Mouse (Mus musculus) cerebellum, adult 11 months (tissue): ENCODE measurements around the gene Saa3.
A peak's percentile ranks its signal among the peaks of the same experiment; 100 is the strongest.
"Not testable (repeated sequence)": the region's sequence is repeated elsewhere in the genome, so short reads cannot be mapped to it uniquely, and the experiment has no call there.

Source experiments
- DNase-seq: peaks from one replicate; pipeline ENCODE4 v3.0.0; 2022

Gene Saa3

DNA sequence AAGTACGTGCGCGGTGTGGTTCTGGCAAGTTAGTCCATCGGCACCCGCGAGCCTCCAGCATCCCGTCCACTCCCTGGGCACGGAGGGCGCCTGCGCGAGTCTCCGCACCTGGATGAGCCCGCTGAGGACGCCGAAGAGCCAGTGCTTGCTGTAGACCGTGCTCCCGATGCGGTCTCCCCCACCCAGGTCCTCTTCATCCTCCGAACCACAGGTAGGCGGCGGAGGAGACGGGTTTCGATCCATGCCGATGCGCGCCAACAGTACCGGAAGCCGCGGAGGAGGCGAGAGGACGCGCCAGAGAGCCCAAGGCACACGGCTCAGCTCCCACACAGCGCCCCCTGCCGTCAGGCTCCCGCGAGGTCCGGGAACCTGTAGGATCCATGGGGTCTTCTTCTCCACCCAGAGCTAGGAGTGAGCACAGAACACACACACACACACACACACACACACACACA is 5.1 kb downstream of the Saa3 start, which contains the start of gene Saal1:
Gene Saal1, minus strand, starts transcription at position 291 of the 455 bp plus-strand sequence.
- DNase-seq, result peak; percentile 80

DNA sequence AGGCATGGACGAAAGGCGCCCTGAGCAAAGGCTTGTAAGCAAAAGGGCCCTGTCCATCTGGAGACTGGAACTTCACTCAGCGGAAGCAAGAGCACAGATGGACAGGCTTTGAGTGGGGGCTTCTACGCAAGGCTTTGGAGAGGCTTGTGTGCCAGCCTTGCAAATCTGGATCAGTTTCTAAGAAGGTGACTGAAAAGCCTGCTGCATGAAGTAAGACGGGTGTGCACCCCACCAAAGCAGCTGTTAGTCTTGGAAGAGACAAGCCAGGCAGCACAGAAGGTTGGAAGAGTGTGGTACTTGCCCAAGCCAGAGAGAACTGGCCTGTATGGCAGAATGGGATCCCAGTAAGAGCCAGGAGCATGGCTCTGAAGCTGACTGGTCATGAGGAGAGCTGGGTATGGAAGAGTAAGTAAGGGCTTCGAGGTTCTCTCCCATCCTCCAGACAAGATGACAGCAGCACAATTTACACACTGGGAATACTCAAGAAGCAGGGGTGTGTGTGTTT is 14.9 kb downstream of the Saa3 start:
- DNase-seq, result peak; percentile 39

DNA sequence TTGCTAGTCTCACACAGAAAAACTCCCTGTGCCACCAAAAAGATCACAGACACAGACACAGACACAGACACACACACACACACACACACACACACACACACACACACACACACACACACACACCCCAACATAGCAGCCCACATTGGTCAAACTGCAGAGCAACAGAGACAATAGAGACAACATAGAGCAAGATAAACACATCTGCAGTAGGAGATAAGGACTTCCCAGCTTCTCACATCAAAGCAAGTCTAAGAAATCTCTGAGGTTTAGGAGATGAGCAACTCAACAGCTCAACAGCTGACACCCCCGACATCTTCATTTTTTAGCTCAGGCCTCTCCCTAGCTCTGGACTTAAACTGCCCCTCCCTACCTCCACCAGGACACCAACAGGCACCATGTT is 18.7 kb downstream of the Saa3 start:
- no peak for DNase-seq

DNA sequence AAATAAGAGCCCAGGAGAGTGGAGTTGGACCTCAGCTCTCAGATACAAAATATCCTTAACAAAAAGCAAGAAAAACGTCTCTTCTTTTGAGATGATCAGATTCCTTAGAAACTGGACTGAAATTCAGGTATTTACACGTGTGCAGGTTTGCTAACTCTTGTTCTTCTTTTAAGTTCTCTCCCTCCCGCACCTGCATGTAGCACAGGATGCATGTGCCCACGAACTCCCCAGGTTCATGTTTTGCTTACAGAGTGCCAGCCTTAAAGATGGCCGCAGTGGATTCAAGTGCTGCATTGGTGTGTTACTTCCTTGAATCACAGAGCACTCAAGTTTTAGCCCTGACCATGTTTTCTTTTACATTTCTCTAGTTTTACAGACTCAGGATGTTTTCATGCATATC is 28.7 kb downstream of the Saa3 start:
- DNase-seq, result no peak

DNA sequence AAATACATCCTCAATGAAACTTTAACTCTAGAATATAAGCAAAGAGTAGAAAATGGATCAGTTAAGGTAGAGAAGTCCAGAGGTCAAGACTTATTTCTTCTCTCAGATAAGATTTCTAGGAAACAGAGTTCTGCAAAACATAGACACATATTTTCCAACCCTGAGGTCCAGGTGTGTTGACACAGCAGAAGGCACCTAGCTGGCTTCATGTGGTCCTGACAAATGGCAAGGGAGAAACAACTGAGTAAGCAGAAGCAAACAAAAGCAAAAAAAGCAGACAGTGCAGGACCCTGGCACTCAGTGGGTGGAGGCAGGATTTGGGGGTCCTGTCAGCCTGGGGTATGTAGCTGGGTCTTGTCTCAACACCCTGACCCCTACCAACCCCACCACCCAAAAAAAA is 34.8 kb downstream of the Saa3 start:
- no peak for DNase-seq

DNA sequence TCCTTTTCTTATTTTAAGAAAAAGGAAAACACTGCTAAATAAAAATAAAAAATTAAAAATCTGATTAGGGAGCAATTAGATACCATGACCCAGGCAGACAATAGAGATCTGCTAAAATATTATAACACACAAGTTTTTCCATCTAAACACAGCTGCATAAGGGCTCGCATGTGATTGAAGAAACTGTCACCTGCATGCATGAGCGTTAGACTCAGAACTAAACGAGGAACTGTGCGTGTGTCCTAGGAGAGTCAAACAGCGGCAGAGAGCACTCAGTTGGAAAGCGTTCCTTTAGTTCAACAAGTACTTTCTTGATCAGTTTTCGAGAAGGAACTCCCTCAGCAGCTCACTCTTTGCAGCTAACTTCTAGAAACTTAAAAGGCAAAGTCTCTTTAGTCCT is 36.5 kb downstream of the Saa3 start:
- DNase-seq, result not testable (repeated sequence)

DNA sequence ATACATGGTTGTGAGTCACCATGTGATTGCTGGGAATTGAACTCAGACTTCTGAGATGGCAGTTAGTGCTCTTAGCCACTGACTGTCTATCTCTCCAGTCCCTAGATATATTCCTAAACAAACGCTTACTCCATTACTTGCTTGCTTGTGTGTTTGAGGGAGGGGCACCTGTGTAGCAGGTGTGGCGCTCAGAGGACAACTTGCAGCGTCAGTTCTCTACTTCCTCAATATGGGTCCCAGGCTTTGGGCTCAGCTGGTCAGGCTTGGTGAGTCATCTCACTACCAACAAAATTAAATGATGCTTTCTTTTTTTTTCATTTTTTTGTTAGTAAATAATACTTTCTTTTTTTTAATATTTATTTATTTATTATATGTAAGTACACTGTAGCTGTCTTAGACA is 37.1 kb downstream of the Saa3 start:
- DNase-seq, result no peak

DNA sequence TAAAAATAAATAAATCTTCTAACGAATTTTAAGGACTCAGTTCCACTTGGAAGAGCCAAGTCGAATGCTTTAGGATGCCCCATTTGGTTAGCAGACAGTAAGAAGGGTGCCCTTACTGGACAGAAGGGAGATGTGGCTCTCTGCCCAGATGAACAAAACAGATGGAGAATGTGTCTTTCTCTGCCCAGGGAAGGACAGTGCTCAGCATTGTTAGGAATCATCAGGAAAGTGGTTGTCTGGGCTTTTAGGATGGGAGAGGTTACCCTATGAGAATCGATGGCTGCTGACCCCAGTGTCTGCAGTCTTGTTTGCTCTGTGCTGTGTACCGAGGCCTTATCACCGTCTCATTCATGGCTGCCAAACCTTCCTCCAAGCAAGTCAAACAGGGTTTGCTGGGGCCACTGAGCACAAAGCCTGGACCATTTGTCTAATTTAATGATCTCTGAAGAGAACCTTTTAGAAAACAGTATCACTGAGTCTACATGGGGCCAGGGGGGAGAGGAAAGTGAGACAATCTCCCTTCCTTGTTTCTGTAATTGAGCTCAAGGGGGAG is 38.6 kb downstream of the Saa3 start:
- peak; percentile 55 for DNase-seq

DNA sequence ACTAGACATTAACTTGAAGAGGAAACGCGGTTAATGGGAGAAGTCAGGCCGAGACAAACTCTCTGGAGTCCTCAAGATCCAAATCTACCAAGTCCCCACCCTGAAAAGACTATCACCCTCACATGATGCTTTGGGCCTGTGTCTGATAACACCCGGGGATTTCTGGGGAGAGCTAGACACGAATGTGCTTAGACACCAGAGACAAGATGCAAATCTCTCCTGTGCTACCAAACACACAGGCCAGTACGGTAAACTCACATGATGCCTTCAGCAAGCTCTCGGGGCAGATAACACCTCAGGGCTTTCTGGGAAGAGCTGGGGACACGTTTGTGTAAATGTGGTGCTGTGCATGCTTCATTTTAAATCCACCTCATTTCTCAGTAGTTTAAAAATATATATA is 39.6 kb downstream of the Saa3 start:
- no peak for DNase-seq

DNA sequence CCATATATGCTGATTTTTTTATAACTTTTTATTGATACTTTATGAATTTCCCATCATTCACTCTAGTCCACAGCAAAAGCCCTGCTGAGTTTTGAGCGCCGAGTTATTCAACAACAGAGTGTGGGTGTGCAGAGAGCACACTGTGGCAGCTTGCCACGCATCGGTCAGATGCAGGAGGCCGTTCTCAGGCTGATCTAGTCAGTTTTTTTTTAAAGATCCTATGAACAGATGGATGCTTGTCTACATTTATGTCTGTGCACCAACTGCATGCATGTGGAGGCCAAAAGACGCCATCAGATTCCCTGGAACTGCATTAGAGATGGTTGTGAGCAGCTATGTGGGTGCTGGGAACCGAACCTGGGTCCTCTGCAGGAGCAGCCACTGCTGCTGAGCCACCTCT is 40.4 kb downstream of the Saa3 start:
- DNase-seq, result no peak

DNA sequence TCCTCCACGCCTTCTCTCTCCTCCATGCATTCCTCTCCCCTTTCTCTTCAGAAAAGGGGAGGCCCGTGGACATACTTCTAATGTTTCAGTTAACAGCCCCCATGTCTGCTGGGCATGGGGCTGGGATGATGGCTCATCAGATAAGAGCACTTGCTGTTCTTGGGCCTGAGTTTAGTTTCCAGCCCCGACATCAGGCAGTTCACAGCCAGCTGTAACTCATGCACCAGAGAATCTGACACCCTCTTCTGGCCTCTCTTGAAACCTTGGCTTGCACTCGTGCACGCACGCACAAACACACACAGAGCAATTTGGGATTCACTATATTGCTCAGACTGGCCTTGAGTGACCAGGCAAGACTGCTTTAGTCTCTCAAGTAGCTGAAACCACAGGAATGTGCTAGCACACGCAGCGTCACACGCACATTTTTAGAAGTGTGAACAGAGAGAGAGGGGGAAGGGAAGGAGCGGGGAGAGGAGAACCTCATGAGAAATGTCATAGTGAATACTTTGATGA is 43.3 kb downstream of the Saa3 start, which contains the start of gene Tph1:
Gene Tph1, minus strand, starts transcription at position 378 of the 513 bp plus-strand sequence.
- no peak for DNase-seq

DNA sequence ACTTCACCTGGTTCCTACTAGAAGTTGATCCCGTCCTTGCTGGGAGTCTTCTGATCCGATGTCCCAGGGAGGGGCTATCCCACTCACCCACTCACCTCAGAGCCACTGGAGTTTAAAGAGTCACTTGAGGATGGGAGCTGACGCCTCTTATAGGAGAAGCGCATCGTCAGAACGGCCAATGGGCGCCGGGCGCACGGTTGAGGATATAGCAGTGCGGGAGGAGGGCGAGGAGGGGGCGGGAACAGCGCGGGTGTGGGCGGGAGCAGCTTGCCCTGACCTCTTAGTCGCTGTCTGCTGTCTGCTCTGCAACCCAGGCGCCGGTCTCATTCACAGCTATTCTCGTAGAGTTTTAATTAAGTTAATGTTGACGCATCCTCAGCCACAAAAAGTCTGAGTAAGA is 48.2 kb downstream of the Saa3 start:
- DNase-seq, result no peak

DNA sequence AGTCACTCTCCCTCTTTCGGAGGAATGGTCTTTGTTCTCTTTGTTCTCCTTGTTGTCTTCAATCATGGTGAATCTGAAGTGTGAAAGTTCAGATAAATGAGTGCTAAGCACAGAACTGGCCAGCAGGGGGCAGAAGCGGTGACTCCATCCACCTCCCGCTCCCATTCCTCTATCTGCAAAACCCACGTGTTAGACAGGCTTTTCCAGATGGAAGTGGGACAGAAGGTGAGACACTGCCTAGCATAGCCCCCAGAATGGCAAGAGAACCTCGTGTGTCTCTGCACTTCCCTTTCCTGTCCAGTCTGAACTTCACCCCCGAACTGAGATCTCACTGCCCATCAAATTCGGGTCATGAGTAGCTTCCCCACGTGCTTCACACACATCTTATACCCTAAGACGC is 50.3 kb downstream of the Saa3 start:
- peak; percentile 36 for DNase-seq
